Mouse (Mus musculus): ENCODE measurements around the gene Mfsd4b1.

GRCm38 (mm10) chr10:40000746-40001145, 24.3 kb downstream of the Mfsd4b1 start:
- TF ChIP-seq CTCF (IDR thresholded peaks at IDR 0.05; ENCODE audit: borderline replicate concordance, extremely low read depth, insufficient read depth, insufficient read length) = no peak
- TF ChIP-seq POLR2A (IDR thresholded peaks at IDR 0.05; ENCODE audit: borderline replicate concordance, extremely low read depth, insufficient read depth, insufficient read length, poor library complexity, severe bottlenecking) = no peak

All from brain, embryonic 14.5 days (tissue).